Mouse (Mus musculus) brain, embryonic 14.5 days (tissue): ENCODE measurements around the gene Commd8. TPM values are rescaled to one million over a fixed set of nuclear protein-coding genes. Genes with fewer than 3 reads are reported as not detected.
A peak's percentile ranks its signal among the peaks of the same experiment; 100 is the strongest.

Source experiments
- DNase-seq: peaks from one replicate; pipeline ENCODE4 v3.0.0-alpha.2; 2011; ENCODE audit warnings: low read depth
- CTCF ChIP-seq: fragments of 200-500 bp; IDR thresholded peaks from 2 replicates; pipeline ENCODE4 v1.5.1; 2012; ENCODE audit warnings: inconsistent platforms, mild to moderate bottlenecking, moderate library complexity, borderline replicate concordance; ENCODE audit not compliant: insufficient read depth, insufficient read length; ENCODE audit errors: extremely low read depth
- POLR2A ChIP-seq: fragments of 200-500 bp; IDR thresholded peaks from 2 replicates; pipeline ENCODE4 v1.6.1; 2012; ENCODE audit warnings: mild to moderate bottlenecking, inconsistent platforms, borderline replicate concordance; ENCODE audit not compliant: poor library complexity, insufficient read depth, insufficient read length, severe bottlenecking; ENCODE audit errors: extremely low read depth
- polyA plus RNA-seq: library from polyadenylated mRNA; depleted of rRNA; stranded (reverse); fragments of >200 nt; gene quantifications from 2 replicates; pipeline ENCODE4 v1.2.3, GENCODE M21; 2012; rRNA removed

Gene Commd8
- polyA plus RNA-seq, result 42.7 and 55.6 TPM in 2 replicates

DNA sequence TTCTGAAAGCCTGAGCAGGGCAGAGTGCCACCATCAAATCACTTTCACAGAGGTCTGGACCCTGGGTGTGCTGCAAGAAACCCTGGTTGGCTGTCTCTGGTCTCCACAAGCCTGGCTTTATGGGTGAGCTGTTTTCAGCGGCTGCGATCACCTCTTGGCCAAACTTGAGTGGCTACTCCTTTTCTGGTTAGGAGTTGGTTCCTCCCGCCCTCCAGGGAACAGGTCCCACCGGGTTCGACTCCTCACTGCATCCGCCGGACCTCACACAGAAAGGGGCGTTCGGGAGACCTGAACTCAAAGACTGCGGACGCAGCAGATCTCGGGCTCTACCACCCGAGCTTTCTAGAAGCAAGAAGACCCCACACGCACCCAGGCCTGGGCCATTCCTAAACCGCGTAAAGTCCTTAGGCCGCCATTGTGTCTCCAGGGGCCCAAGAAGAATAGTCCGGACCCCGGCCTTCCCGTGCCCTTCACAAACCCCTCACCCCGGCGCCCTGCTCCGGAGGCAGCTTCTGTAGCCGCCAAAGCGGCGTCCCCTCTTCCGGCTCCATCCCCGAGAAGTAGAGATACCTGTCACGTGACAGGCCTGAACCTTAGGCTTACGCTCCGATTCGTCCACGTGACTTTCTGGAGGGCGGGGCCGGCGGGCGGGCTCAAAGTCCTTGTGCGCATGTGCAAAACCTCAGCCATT lies at the start of gene Commd8:
Commd8 (minus strand) TSS at position 596 of the 691 bp plus-strand sequence.
- TF ChIP-seq CTCF, result no peak
- TF ChIP-seq POLR2A, result peak; percentile 72; the same call in 1 of the 2 replicates

DNA sequence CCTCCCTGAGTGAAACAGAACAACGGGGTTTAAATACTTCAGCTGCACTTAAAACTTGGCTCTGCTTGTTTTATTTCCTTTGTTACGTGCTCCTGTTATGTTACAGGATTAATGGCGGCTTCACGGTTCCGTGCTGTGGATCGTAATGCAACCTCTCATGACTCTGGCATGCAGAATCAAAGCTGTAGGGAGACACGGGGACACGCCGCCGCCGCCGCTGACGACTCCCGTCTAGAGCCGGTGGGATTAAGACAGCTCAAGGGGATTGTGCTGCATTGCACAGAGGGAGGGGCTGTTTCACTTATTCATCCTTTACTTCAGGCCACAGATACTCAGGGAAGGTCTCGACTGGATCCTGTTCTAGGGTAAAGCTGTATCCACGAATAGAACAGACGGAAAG lies 43.8 kb upstream of the Commd8 start:
- DNase-seq, result peak; percentile 52
- no peak for TF ChIP-seq CTCF
- TF ChIP-seq POLR2A, result no peak

More for the DNA sequence above, at the start of gene Commd8:
- DNase-seq, result peak; percentile 97

DNA sequence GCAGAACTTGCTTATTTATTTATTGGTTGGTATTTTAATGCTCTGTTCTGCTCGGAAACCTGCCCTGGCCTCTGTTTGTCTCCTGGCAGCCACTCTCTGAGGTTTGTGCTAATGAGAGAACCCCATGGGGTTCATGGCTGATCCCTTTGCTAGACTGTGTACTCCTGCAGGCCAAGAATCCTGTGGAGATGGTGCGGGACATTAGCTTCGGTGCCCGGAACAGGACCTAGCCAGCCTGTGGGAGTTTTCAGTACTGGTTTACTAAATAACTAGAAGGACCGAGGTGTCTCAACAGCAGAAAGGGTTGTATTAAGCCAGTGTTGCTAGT lies 42.8 kb upstream of the Commd8 start:
- TF ChIP-seq POLR2A, result no peak
- TF ChIP-seq CTCF, result no peak
- DNase-seq, result peak; percentile 29

DNA sequence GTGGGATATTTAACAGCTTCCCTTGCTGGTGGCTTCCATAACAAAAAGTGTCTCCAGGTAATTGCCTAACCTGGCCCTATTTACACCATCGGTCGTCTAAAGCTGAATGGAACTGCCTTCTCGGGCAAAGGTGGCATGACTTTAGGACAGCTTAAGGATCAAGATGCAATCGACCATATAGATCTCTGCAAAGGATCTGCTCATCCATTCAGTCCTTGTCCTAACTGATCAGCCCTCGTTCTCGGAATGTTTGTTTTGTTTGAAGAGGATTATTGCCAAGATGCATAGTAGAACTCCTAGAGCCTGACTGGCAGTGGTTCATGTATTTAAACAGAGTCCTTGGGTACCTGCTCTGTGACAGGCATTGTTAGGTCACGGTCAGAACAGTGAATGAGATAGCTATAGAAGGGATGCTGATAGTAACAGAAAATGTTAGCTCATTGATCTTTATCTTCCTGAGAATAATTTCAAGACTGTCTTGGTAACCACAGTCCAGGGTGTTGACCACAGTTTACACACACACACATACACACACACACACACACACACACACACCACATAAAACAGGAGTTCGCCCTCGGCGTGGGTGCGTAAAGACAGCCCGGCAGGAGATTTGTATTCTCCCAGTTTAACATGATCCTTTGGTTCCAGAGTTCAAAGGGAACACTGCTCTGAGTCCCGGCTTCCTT lies 42.3 kb upstream of the Commd8 start:
- DNase-seq, result no peak
- TF ChIP-seq POLR2A, result no peak
- no peak for TF ChIP-seq CTCF

DNA sequence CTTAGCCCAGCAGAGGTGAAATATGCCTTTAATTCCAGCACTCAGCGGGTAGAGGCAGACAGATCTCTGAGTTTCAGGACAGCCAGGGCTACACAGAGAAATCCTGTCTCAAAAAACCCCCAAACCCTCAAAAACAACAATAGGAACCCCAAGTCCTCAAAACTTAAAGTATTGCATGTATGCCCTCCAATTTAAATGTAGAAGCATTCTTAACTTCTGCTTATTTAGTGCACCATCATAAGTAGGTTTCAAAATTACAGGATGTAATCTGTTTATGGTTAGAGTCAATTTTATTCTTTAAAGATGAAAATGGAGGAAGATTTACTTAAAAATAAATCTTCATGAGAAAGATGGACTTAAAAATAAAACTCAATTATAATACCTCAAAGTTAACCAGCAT lies 40.5 kb upstream of the Commd8 start:
- TF ChIP-seq CTCF (no peak), POLR2A (no peak)
- no peak for DNase-seq

DNA sequence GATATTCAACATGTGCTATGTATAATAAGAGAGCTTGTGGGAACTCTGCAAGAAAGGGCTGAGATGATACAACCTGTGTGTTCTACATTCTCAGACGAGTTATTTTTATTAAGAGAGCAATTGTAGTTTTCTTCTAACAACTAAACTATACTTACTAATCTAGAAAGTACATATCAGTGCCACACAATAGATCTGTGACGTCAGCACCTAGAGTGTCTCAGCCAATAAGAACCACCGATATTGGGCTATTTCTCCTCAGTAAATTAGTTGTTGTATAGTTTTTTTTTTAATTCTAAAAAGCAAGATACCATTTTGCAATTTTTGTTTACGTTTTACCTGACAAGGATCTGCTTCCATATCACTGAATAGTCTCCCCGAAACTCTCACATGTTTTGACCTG lies 37.3 kb upstream of the Commd8 start:
- DNase-seq, result no peak
- TF ChIP-seq POLR2A (no peak), CTCF (no peak)

DNA sequence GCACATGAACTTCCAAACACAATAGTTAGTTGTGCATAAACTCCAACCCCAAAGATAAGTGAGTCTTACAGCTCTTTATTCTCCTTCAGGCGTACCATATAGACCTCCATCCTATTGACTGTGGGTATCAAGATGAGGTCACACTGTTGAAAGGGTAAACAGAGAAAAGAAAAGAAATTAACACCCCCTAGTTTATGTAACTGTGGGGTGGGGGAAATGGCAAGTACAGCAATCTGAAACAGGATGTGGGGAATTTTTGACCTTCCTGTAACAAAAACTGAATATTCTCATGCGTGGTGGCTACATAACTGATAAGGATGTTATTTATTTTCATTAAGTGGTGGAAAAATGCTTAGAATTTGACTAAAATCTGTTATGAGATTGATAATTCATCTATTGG lies 36.5 kb upstream of the Commd8 start:
- DNase-seq, result no peak
- TF ChIP-seq POLR2A, result no peak
- no peak for TF ChIP-seq CTCF

DNA sequence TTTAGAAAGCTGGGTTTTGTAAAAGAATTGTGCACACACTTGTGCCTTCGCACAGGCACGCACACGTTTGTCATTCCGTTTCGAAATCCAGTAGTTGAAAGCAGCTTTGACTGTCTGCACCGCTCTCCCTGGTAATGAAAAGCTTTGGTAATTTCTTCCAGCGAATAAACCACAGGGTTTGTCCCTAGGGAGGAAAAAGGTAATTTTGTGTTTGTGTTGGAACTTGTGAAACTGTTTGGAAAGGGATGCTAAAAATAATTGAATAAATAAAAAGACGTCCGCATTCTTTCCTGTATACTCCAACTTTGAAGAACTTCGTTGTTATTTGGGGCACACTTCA lies 35.7 kb upstream of the Commd8 start:
- DNase-seq, result peak; percentile 28
- TF ChIP-seq POLR2A, result no peak
- TF ChIP-seq CTCF, result no peak

DNA sequence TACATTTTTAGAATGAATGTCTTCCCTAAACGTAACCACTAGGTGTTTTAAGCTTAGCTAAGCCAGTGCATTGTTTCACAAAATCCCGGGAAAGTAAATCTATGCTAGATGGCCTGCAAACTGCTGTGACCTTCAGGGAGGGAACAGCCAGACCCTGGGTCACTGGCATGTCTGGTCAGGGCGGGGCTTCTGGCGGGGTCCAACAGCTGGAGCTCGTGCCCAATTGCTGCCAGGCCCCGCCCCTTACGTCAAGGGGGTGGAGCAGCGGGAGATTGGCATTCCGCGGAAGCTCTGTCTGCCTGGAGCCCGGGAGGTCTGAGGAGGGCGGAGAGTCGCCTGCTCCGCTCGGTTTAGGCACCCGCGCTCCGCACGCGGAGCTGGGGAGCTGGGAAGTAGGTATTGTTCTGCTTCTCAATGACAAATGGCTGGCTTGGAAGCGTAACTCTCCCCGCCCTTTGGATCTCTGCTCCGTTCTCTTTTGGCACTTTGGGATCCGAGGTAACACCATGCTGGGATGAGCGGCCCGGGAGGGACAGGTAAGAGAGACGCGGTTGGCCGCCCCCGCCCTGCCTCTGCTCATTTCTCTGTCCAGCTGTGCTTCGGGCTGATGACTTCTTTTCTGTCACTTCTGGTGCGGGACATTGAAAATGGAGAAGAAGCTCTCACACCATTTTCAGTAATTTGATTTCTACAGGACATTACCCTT lies 35.2 kb upstream of the Commd8 start:
- peak; percentile 94 for DNase-seq
- TF ChIP-seq CTCF, result peak; percentile 13; the same call in 1 of the 2 replicates
- TF ChIP-seq POLR2A, result peak; percentile 50; the same call in 1 of the 2 replicates

DNA sequence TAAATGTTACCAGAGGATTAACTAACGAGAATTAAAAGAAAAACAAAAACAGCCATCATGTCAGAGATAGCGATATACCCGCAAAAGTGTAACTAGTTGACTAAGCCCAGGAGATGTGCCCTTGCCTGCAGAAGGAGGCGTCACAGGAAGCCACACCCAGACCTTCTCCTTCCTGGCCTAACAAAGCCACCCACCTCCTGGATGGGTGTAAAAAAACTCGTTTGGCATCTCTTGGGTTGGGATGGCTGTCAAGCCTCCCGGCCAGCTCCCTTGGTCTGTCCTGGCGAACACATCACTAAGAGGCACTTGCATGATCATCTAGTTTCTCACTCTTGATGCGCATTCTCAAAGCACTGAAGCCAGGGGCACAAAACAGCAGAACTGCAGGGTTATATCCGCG lies 34.0 kb upstream of the Commd8 start:
- no peak for DNase-seq

DNA sequence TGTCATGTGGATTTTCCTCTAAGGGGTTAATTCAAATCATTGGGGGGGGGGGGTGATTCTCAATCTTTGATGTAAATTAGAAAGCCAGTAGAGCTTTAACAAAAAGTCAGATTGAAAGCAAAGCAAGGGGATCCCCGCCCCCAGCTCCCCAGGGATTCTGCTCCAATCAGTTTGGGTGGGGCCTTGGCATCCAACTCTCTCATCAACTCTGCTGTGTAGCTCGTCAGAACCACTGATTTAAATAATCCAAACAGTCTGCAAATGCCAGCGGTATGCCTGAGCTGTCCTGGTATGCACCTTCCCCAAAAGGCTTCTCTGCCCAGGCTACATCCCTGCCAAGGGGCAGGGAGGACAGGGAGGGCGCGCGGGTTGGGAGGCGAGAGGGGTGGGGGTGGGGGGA lies 33.6 kb upstream of the Commd8 start:
- no peak for TF ChIP-seq POLR2A
- no peak for TF ChIP-seq CTCF
- peak; percentile 39 for DNase-seq

More for the DNA sequence above, 34.0 kb upstream of the Commd8 start:
- TF ChIP-seq POLR2A, result no peak
- no peak for TF ChIP-seq CTCF
